Mouse (Mus musculus) intestine, embryonic 16.5 days (tissue): ENCODE results near the gene Trpm3. TPM values are rescaled to one million over a fixed set of nuclear protein-coding genes. Genes with fewer than 3 reads are reported as not detected.

Experiments
- ATAC-seq: fragments of 200-750 bp; cut with Nextera tagmentation; 2 replicates; pipeline ENCODE4 v1.8.0; 2017; ENCODE audit warnings: moderate TSS enrichment, moderate library complexity
- H3K27ac ChIP-seq: fragments of 300-500 bp; sonication (generic); 2 replicates; pipeline ENCODE4 v1.5.1; 2014; ENCODE audit warnings: mild to moderate bottlenecking, low read length
- H3K27me3 ChIP-seq: fragments of 300-500 bp; sonication (generic); replicated peaks from 2 replicates; pipeline ENCODE4 v1.6.1; 2014; ENCODE audit warnings: low read length, control low read depth, mixed read lengths; ENCODE audit not compliant: control insufficient read depth, insufficient read depth
- H3K36me3 ChIP-seq: fragments of 300-500 bp; sonication (generic); 2 replicates; pipeline ENCODE4 v1.6.1; 2014; ENCODE audit warnings: low read length, control low read depth; ENCODE audit not compliant: control insufficient read depth, insufficient read depth
- H3K4me1 ChIP-seq: fragments of 300-500 bp; sonication (generic); 2 replicates; pipeline ENCODE4 v1.6.1; 2014; ENCODE audit warnings: low read length, control low read depth, mixed read lengths; ENCODE audit not compliant: control insufficient read depth, insufficient read depth
- H3K4me2 ChIP-seq: fragments of 300-500 bp; sonication (generic); 2 replicates; pipeline ENCODE4 v1.6.1; 2014; ENCODE audit warnings: low read depth, low read length, control low read depth
- H3K4me3 ChIP-seq: fragments of 300-500 bp; sonication (generic); 2 replicates; pipeline ENCODE4 v1.5.1; 2014; ENCODE audit warnings: mild to moderate bottlenecking, low read length
- H3K9ac ChIP-seq: fragments of 300-500 bp; sonication (generic); 2 replicates; pipeline ENCODE4 v1.6.1; 2014; ENCODE audit warnings: low read depth, low read length
- H3K9me3 ChIP-seq: fragments of 300-500 bp; sonication (generic); 2 replicates; pipeline ENCODE4 v1.6.1; 2016; ENCODE audit warnings: low read length, control low read depth; ENCODE audit not compliant: control insufficient read depth
- WGBS: fragments of 180-500 bp; shearing (Covaris S2); extraction: QIAGEN DNeasy Blood & Tissue Kit; methylation state at CpG from one replicate; pipeline ENCODE4 v1.1.7; 2014; 5-methylcytosine and 5-hydroxymethylcytosine counted together
- polyA plus RNA-seq: library from polyadenylated mRNA; unstranded; fragments of >200 nt; fragmentation: Nextera tagmentation; extraction: Ambion mirVana; gene quantifications from 2 replicates; pipeline ENCODE4 v1.2.1, GENCODE M21; 2015

Gene Trpm3
- polyA plus RNA-seq, 1 experiment from 2014 or later = 0.27 TPM

GRCm38 (mm10) chr19:22596715-22597114 is 457.9 kb downstream of the Trpm3 start:
- 35% methylated on average over 3 of the region's 3 CpGs for WGBS
- H3K27ac ChIP-seq = no peak overlapping the region
- H3K4me3 ChIP-seq = no peak overlapping the region
- H3K9ac ChIP-seq = no peak overlapping the region
- H3K36me3 ChIP-seq = no peaks in the 10 kb centered on the region
- H3K27me3 ChIP-seq = no peaks in the 10 kb centered on the region
- H3K4me2 ChIP-seq = no peak overlapping the region
- no peaks in the 10 kb centered on the region for H3K4me1 ChIP-seq
- no peak for ATAC-seq
- H3K9me3 ChIP-seq = no peaks in the 10 kb centered on the region

GRCm38 (mm10) chr19:22604322-22604721 is 465.5 kb downstream of the Trpm3 start:
- no peaks in the 10 kb centered on the region for H3K9me3 ChIP-seq
- H3K4me3 ChIP-seq = no peak overlapping the region
- WGBS = 33% methylated on average over 4 of the region's 4 CpGs
- H3K4me1 ChIP-seq = no peaks in the 10 kb centered on the region
- H3K4me2 ChIP-seq = no peak overlapping the region
- H3K36me3 ChIP-seq = no peaks in the 10 kb centered on the region
- H3K27me3 ChIP-seq = no peaks in the 10 kb centered on the region
- no peak overlapping the region for H3K9ac ChIP-seq
- H3K27ac ChIP-seq = no peak overlapping the region
- ATAC-seq = no peak

GRCm38 (mm10) chr19:22607985-22608684 is 469.3 kb downstream of the Trpm3 start:
- Histone ChIP-seq H3K4me1 (no peaks in the 10 kb centered on the region), H3K4me3 (no peak overlapping the region), H3K4me2 (no peak overlapping the region), H3K9me3 (no peaks in the 10 kb centered on the region), H3K27me3 (no peaks in the 10 kb centered on the region), H3K9ac (no peak overlapping the region), H3K36me3 (no peaks in the 10 kb centered on the region), H3K27ac (no peak overlapping the region)
- no peak for ATAC-seq
- 77% methylated on average over 5 of the region's 5 CpGs for WGBS

GRCm38 (mm10) chr19:22611621-22612020 is 472.8 kb downstream of the Trpm3 start:
- 85% methylated on average over 2 of the region's 2 CpGs for WGBS
- H3K9me3 ChIP-seq = no peaks in the 10 kb centered on the region
- no peak for ATAC-seq
- no peak overlapping the region for H3K27ac ChIP-seq
- H3K36me3 ChIP-seq = no peaks in the 10 kb centered on the region
- H3K4me2 ChIP-seq = no peak overlapping the region
- no peaks in the 10 kb centered on the region for H3K27me3 ChIP-seq
- H3K4me3 ChIP-seq = no peak overlapping the region
- H3K9ac ChIP-seq = no peak overlapping the region
- H3K4me1 ChIP-seq = no peaks in the 10 kb centered on the region

- Histone ChIP-seq H3K4me1 (no peaks in the 10 kb centered on the region), H3K4me2 (no peak overlapping the region), H3K36me3 (no peaks in the 10 kb centered on the region), H3K9me3 (no peaks in the 10 kb centered on the region), H3K9ac (no peak overlapping the region), H3K27ac (no peak overlapping the region), H3K27me3 (no peaks in the 10 kb centered on the region), H3K4me3 (no peak overlapping the region)
- no peak for ATAC-seq
- 93% methylated on average over 6 of the region's 6 CpGs for WGBS
These were observed 476.5 kb downstream of the Trpm3 start for GRCm38 (mm10) chr19:22615367-22615766.

GRCm38 (mm10) chr19:22624801-22625513 is 486.1 kb downstream of the Trpm3 start:
- H3K4me3 ChIP-seq = no peak overlapping the region
- no peaks in the 10 kb centered on the region for H3K36me3 ChIP-seq
- H3K9me3 ChIP-seq = no peaks in the 10 kb centered on the region
- H3K9ac ChIP-seq = no peak overlapping the region
- WGBS = 59% methylated on average over 3 of the region's 3 CpGs
- no peak overlapping the region for H3K27ac ChIP-seq
- no peaks in the 10 kb centered on the region for H3K4me1 ChIP-seq
- no peaks in the 10 kb centered on the region for H3K27me3 ChIP-seq
- ATAC-seq = no peak
- H3K4me2 ChIP-seq = no peak overlapping the region

- no peak overlapping the region for H3K4me3 ChIP-seq
- WGBS = 85% methylated on average over 3 of the region's 3 CpGs
- ATAC-seq = no peak
- no peak overlapping the region for H3K9ac ChIP-seq
- H3K9me3 ChIP-seq = no peaks in the 10 kb centered on the region
- no peaks in the 10 kb centered on the region for H3K36me3 ChIP-seq
- no peaks in the 10 kb centered on the region for H3K27me3 ChIP-seq
- H3K4me2 ChIP-seq = no peak overlapping the region
- no peaks in the 10 kb centered on the region for H3K4me1 ChIP-seq
- no peak overlapping the region for H3K27ac ChIP-seq
These were observed 490.0 kb downstream of the Trpm3 start for GRCm38 (mm10) chr19:22628878-22629277.

GRCm38 (mm10) chr19:22631316-22631715 is 492.5 kb downstream of the Trpm3 start:
- no peak overlapping the region for H3K4me3 ChIP-seq
- H3K4me1 ChIP-seq = no peaks in the 10 kb centered on the region
- no peaks in the 10 kb centered on the region for H3K27me3 ChIP-seq
- no peak for ATAC-seq
- 76% methylated on average over 6 of the region's 6 CpGs for WGBS
- H3K4me2 ChIP-seq = no peak overlapping the region
- H3K9me3 ChIP-seq = no peaks in the 10 kb centered on the region
- no peaks in the 10 kb centered on the region for H3K36me3 ChIP-seq
- H3K27ac ChIP-seq = no peak overlapping the region
- no peak overlapping the region for H3K9ac ChIP-seq

- ATAC-seq = no peak
- Histone ChIP-seq H3K4me3 (no peak overlapping the region), H3K9ac (no peak overlapping the region), H3K9me3 (no peaks in the 10 kb centered on the region), H3K4me2 (no peak overlapping the region), H3K36me3 (no peaks in the 10 kb centered on the region), H3K4me1 (no peaks in the 10 kb centered on the region), H3K27me3 (no peaks in the 10 kb centered on the region), H3K27ac (no peak overlapping the region)
- WGBS = 46% methylated on average over 10 of the region's 10 CpGs
These were observed 496.8 kb downstream of the Trpm3 start for GRCm38 (mm10) chr19:22635635-22636034.
